Mouse (Mus musculus) left cerebral cortex, adult 6 months (tissue): ENCODE measurements around the gene Gm21731. TPM values are rescaled to one million over a fixed set of nuclear protein-coding genes. Genes with fewer than 3 reads are reported as not detected.

Experiments
- long read RNA-seq, 2 experiments: library from polyadenylated mRNA; unstranded; transcript quantifications; one replicate each; pipeline ENCODE4 v2.0.0; 2019 to 2020
- polyA plus RNA-seq: library from polyadenylated mRNA; unstranded; fragments of <200 nt; fragmentation: Nextera tagmentation; gene quantifications from 2 replicates; pipeline ENCODE4 v1.2.3, GENCODE M21; 2021

Gm21731 gene
- not detected in 2 replicates for polyA plus RNA-seq
- long read RNA-seq, experiment 1, result 0 reads
- long read RNA-seq, experiment 2, result 0 reads

GRCm38 (mm10) chr13:120238811-120239210 lies at the start of gene Gm21731:
TSS of gene Gm21731 (plus strand) at chr13:120239111.

GRCm38 (mm10) chr13:120215847-120216246 lies 23.1 kb upstream of the Gm21731 start, which contains the start of gene Gm21762:
TSS of gene Gm21762 (minus strand) at chr13:120215947.

DNA sequence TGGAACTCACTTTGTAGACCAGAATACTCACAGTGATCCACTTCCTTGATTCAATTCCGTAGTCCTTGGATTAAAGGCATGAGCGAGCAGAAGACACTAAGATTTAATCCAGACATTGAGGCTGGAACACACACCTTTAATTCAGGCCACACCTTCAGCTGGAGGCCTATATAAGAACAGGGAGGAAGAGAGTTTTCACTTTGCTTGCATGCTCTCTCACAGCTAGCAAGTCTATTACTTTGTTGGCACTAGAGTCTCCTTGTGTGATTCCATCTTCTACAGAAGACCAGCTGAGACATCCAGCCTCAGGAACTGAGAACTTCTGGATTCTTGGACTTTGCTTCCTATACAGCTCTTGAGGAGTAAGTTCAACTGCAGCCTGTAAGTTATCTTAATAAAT lies 24.0 kb downstream of the Gm21731 start, which contains the start of gene AF067061:
AF067061 (plus strand) TSS at position 245 of the 400 bp plus-strand sequence.

Other genes starting within 250 kb of the Gm21731 start
- not detected in 2 replicates for gene Gm36079, start 212.1 kb upstream of the Gm21731 start, polyA plus RNA-seq
- not detected in 2 replicates for gene Gm21188, start 186.9 kb upstream of the Gm21731 start, polyA plus RNA-seq
- gene Gm20767, start 98.9 kb upstream of the Gm21731 start, polyA plus RNA-seq, result not detected in 2 replicates
- not detected in 2 replicates for gene Gm21818, start 66.7 kb upstream of the Gm21731 start, polyA plus RNA-seq
- gene Gm21762, start 23.2 kb upstream of the Gm21731 start, polyA plus RNA-seq, result not detected in 2 replicates
- not detected in 2 replicates for gene AF067061, start 24.0 kb downstream of the Gm21731 start, polyA plus RNA-seq
- 0.15 TPM in 1 of 2 replicates, not detected in the other for gene BC147527, start 61.3 kb downstream of the Gm21731 start, polyA plus RNA-seq
- not detected in 2 replicates for gene Tcstv3, start 77.8 kb downstream of the Gm21731 start, polyA plus RNA-seq